Mouse (Mus musculus): ENCODE measurements around the gene Dmac2.

Gene Dmac2

DNA sequence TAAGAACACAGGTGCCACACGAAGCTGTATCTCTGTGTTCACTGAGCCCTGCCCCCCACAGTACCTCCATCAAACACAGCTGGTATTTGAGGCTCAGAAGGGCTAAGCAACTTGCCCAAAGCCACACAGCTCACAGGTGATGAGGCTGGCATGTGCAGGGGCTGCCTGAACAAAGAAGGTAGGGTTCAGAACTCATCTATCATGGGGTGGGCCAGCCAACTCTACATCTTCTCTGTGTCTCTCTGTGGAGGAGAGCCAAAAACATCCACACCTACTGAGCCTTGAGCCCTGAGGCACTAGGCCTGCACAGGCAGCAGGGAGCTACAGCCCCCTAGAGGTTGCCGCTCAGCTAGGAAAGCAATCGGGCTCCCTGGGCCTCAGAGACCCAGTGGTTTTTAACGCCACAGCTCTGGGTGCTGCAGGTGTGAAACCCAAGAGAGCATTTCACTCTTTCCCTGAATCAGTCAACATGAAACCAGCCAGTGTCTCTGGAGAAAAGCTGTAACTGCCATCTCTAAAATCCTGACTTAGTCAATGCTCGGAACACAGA, 28.4 kb downstream of the Dmac2 start:
- no peak for DNase-seq (ENCODE audit: inconsistent age in 2 of 2, low spot score in 1 of 2)

DNA sequence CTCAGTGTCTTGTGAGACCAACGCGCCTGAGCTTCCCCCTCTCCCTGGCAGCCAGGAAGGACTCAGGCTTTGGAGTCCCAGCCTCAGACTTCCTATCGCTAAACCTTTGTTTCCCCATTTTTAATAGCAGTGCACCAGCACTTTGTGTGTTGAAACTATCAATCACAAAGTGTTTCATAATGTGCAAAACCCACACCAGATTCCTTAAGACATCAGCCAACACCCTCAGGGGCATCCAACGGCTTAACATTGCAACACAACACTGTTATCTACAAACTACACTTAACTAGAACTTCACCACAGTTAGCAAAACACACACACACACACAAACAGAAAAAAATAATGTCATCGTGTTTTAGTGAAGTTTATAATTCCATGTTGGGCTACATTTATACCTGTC, 30.6 kb downstream of the Dmac2 start:
- DNase-seq (ENCODE audit: inconsistent age in 2 of 2, low spot score in 1 of 2), result no peak

DNA sequence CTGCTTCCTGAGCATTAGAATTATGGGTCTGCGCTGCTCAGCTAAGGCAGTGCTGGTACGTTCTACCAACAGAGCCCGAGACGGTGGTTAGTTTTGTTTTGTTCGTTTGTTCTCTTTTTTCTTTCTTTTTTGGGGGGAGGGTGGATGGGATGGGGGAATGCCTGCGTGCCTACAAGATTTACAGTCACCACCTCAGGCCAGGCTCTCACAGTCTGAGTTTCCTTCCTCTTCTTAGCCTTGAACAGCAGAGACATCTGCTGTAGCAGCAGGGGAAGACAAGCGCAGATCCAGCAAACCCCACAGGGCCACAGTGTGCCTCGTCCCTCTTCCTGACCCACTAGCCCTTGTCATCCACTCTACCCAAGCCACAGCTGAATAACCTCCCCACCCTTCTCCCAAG, 32.1 kb downstream of the Dmac2 start:
- no peak for DNase-seq (ENCODE audit: inconsistent age in 2 of 2, low spot score in 1 of 2)

DNA sequence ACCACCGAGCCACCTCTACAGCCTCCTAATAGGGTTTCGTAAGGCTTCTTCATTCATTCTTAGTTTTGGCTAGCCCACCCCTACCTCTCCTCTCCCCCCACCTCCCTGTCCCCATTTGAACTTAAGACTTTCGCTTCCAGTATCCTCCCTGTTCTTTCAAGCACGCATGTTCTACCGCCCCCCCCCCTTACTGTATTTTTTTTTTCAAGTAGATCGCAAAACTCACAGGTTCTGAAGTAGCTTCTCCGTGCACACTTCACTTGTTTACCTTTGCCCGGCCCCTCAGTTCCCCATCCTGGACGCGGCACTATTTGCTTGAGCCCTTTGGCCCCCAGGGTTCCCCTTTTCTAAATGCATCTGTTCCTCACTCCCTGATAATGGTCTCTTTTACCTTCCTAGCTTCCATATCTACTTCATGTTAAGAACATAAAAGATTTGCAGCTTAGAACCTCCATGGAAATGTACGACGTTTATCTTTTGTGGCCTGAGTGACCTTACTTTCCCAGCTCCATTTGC, 33.1 kb downstream of the Dmac2 start:
- DNase-seq (ENCODE audit: inconsistent age in 2 of 2, low spot score in 1 of 2), result no peak

DNA sequence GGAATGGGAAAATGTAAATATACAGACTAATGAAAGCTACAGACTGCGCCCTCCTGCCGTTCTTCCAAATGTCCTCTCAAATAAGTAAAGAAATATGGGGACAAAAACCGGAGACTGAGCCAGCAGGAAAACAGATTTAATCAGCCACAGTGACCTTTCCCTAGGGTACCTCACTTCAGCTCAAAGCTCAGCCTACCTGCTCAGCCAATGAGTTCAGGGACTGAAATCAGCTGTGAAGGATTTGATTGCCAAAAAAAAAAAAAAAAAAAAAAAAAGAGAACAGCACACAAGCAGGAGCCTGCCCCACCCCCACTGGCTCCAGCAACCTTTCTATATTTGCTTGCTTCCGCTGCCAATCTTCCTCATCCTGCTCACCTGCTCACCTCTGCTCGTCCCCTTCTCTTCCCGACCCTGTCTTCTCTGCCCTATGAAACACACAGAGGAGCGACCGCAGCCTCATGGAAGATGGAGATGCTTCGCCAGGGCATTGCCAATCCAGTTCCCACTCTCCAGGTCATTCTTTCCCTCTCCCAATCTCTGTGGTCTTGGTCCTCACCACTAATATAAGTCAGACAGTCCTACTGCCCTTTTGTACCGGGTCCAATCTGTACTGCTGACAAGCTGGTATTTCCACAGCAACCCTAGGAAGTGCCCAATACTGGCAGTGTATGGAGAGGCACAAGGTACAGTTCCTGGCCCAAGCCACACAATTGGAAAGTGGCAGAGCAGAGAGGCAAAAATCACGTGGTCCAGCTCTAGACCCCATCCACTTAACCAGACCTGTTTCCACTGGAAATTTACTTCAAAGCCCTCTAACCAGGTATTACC, 36.6 kb downstream of the Dmac2 start:
- DNase-seq (ENCODE audit: inconsistent age in 2 of 2, low spot score in 1 of 2), result peak in 1 of 2 experiments; percentile 45

DNA sequence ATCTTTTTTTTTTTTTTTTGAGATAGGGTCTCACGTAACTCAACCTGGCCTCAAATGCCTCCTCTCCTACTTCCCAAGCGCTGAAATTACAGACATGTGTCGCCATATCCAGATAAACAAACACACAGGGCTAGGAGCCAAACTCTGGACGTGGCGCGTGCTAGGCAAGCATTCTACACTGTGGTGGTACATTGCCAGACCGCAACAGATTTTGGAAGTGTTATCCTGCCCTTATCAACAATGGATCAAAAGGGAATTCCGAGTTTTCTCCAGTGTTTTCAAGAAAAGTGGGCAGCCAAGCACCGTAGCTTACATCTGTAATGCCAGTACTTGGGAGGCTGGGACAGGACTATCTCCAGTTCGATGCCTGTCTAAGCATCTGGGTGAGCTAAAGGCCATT, 38.6 kb downstream of the Dmac2 start:
- peak in 1 of 2 experiments; percentile 63 for DNase-seq (ENCODE audit: inconsistent age in 2 of 2, low spot score in 1 of 2)

DNA sequence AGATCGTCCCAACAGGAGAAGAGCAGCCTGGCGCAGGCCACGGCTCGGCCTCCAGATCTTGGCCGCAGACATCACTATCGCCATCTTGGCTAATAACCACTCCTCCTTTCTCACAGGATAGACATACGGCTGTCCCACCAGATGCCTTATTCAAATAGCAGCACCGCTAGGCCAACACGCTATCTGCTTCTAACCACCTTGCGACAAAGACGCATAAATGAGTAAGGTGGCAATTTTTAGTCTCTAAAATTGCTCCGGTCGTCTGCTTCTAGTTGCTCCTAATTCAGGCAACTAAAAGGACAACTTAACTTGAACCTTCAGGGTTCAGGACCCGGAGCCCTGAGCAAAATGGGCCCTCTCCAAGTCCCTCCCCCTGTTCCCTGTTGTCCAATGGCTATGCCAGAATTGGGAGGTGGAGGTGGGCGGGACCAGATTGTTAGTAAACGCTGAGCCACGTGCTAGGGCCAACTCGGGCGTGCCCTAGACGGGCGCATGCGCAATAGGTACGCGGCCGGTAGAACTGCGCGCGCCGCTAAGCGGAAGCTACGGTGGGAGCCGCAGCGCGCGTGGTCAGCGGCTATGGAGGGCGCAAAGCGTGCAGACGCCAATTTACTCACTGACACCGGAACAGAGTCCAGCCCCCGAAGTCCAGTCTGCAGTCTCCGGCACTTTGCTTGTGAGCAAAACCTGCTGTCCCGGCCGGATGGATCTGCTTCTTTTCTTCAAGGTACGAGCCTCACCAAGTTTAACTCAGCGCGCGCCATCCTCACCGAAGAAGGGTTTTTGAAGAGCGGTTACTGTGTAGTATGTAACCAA, 39.7 kb downstream of the Dmac2 start, which contains the start of the genes Bckdha and Exosc5:
Gene Bckdha (minus strand): TSS at position 325 of the 816 bp plus-strand sequence.
Gene Exosc5 (plus strand): TSS at position 508 of the 816 bp plus-strand sequence.
- DNase-seq (ENCODE audit: inconsistent age in 2 of 2, low spot score in 1 of 2), result peak; percentile 99 to 100

DNA sequence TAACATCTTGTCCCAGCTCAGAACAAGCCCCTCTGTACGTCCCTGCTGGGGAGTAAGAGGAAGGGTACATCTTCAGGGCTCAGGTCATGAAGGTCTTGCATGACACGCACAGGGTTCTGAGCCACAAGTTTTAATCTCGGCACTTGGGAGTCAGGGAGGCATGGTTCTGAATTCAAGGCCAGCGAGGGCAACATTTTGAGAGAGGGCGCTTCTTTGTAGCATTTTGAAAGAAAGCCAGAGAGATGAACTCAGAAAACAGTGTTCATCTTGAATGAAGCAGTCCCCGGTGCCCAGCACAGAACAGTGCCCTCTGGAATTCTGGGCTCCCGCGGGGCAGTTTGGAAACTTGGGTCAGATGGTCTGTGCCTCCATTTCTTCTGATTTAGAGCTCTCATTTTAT, 47.2 kb downstream of the Dmac2 start:
- no peak for DNase-seq (ENCODE audit: inconsistent age in 2 of 2, low spot score in 1 of 2)

DNA sequence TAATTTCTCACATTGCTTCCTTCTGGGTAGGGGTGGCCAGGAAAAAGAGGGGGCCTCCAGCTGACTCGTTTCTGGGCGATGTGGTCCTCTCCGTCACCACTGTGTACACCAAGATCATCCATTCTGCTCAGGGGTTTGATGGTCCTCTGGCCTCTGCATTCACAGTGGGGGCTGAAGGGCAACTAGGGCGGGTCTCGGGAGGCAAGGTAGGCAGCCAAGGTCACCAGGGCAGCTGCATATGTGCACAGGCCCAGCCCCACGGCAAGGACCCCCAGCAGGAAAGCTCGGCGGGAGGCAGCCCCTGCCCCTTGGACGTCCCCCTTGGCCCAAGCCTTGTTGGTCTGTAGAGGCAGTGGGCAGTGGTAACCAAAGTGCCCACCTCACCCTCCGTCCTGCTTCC, 49.9 kb downstream of the Dmac2 start:
- DNase-seq (ENCODE audit: inconsistent age in 2 of 2, low spot score in 1 of 2), result no peak

DNA sequence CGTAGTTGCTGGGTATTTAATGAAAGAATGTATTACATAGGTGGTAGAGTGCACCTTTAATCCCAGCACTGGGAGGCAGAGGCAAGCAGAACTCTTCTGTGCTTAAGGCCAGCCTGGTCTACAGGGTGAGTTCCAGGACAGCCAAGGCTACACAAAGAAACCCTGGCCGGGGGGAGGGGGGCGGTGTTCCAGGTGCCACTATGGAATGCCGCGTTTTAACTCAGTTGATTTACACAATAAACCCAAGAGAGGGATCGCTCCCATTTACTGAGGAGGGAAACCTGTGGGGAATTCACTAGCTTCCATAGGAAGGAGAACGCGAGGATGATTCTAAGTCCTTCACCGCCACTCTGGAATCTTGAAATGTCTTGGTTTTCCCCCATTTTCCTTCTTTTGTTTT, 50.4 kb downstream of the Dmac2 start:
- DNase-seq (ENCODE audit: inconsistent age in 2 of 2, low spot score in 1 of 2), result no peak

DNA sequence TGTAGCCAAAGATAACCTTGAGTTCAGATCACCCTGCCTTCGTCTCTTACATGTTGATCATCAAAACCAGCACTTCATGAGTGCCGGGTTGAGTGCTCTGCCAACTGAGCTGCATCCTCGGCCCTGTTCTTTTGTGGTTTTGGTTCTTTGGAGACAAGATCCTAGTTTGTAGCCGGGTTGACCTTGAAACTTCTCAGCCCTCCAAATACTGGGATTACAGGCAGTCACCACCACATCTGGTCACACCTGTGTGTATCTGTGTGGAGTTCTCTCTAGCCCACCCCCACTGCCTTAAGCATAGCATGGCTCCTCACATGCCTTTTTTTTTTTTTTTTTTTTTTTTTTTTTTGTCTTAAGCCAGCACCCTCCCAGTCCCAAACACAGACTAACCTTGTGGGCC, 50.9 kb downstream of the Dmac2 start:
- DNase-seq (ENCODE audit: inconsistent age in 2 of 2, low spot score in 1 of 2), result no peak

DNA sequence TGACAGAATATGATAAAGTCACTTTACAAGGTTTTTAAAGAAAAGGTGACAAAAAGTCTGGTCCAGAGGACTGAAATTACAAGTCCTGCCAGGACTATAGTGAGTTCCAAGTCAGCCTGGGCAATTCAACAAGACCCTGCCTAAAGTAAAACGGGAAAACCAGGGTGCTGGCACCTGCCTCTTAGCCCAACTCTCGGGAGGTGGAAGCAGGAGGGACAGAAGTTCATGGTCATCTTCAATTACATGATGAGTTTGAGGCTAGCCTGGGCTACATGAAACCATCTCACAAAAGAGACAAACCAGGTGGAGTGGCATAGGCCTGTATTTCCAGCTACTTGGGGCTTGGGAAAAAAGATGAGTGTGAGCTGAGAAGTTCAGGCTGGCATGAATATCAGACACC, 52.5 kb downstream of the Dmac2 start:
- no peak for DNase-seq (ENCODE audit: inconsistent age in 2 of 2, low spot score in 1 of 2)

DNA sequence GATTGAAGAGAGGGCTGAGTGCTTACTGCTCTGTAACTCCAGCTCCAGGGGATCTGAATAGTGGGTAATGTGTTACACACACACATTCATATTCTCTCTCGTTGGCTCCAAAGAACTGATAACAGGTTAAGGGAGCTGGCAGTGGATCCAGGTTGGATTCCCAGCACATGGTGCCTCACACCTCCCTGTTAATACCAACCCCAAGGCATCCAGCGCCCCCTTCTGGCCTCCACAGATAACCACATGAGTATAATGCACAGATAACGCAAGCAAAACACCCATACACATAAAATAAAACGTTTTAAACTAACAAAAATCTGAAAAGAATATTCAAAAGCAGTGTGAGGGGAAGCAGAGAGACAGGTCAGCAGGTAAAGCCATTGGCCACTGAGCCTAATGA, 53.2 kb downstream of the Dmac2 start:
- no peak for DNase-seq (ENCODE audit: inconsistent age in 2 of 2, low spot score in 1 of 2)

DNA sequence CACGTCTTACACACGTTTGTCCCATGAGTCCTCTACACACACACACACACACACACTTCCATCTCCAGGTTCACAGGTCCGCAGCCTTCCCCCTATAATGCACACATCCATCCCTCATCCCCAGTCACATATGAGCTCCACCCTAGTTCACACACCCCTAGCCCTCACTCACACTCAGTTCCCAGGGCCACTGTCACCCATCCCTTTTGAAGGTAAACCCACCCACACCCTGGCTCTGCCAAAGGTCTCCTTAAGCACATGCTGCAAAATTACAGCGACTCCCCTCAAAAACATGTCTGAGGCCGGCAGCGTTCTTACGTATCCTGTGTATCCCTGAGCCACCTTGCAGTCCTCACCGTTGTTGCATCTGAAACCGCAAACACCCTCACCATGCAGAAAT, 55.1 kb downstream of the Dmac2 start:
- no peak for DNase-seq (ENCODE audit: inconsistent age in 2 of 2, low spot score in 1 of 2)

DNA sequence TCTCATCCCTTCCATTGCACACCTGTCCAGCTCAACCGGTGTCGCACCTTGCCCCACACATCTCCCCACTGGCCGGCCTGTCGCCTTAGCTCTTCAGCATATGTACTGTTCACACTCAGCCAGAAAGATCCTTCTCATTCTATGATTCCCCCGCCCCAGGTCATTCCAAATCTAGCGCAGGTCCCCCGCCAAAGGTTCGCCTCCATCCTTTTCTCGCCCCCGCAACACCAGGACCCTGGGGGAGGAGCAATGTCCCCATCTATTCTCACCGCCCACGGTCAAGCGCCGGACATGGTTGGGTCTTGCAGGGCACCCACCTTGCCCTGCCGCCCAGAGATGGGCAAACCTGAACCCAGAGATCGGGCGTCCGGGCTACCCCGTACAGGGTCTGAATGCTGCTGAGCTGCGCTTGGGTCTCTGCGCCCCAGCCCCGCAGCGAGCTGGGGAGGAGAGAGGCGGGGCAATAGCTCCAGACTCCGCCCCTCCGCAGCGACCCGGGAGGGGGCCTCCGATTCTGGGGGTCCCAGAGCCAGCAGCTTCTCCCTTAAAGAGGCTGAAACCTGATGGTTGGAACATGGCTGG, 55.6 kb downstream of the Dmac2 start, which contains the start of gene Tmem91:
Gene Tmem91 (minus strand): TSS at position 448 of the 582 bp plus-strand sequence.
- no peak for DNase-seq (ENCODE audit: inconsistent age in 2 of 2, low spot score in 1 of 2)

All from adrenal gland, adult (tissue).